Mouse (Mus musculus) kidney, adult 9 months (tissue): ENCODE measurements at regions not wholly inside any gene's neighbourhood (a gene's known extent, or its start where the extent isn't known, plus 50 kb on each side); places are given as distances from the start of the nearest gene placed in this dataset.

Source experiments
- DNase-seq: peaks from one replicate; pipeline ENCODE4 v3.0.0; 2022

GRCm38 (mm10) chr12:109662179-109662578 is 62.0 kb upstream of the Rtl1 start:
- DNase-seq = no peak

DNA sequence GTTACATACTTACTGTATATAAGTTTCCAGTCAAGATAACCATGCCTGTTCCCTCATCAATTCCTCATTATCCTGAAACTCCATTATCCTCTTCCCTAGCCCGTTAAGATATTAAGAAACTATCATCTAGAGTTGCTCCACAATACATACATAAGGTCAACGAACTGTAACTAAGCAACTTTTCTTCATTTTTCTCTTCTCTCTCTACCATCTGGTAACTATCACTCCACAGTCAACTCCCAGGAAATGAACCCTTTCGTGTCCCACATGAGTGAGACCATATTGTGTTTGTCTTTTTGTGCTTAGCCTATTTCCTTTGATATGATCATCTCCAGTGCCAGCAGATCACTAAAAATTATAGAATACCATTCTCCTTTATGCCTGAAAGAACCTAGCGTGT is 74.6 kb upstream of the Rtl1 start:
- no peak for DNase-seq

DNA sequence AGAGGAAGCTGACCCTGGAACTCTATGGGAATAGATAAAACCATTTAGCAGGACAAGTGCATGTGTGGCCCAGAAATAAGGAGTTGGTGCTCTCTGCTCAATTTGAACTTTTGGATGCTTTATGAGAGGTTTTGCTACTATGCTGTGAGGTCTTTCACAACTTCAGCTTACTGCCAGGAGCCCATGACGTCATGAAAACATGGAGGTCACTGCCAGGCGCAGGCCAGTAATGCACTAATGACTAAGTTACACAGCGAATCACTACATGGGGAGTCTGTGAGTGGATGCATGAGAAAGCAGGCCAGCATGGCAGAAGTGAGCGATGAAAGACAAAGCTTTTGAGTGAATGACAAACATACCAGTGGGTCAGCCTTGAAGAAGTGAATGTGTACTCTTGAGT is 93.9 kb upstream of the Rtl1 start:
- no peak for DNase-seq

GRCm38 (mm10) chr12:109694801-109695430 is 94.8 kb upstream of the Rtl1 start:
- DNase-seq = no peak

- DNase-seq = no peak
These were observed 106.7 kb upstream of the Rtl1 start for GRCm38 (mm10) chr12:109706820-109707219.

- DNase-seq = no peak
These were observed 109.5 kb upstream of the Rtl1 start for GRCm38 (mm10) chr12:109709661-109710060.

DNA sequence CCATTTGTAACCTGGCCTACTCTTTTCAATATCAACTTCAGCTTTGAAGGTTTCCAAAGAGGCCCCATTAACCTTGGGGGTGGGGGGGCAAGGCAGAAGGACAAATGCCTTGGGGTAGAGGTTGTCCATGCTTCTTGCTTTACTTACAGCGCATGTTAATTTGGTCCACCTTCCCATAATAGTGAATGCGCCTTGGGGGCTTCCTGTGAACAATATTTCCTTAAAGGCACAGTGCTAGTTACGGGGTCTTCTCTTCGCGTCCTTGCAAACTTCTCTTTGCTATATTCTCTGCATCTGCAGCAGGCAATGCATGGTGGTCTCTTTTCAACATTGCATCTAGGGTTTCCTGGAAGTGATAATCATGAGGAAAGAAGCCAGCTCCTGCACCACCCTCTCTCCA is 111.3 kb upstream of the Rtl1 start:
- DNase-seq = no peak

DNA sequence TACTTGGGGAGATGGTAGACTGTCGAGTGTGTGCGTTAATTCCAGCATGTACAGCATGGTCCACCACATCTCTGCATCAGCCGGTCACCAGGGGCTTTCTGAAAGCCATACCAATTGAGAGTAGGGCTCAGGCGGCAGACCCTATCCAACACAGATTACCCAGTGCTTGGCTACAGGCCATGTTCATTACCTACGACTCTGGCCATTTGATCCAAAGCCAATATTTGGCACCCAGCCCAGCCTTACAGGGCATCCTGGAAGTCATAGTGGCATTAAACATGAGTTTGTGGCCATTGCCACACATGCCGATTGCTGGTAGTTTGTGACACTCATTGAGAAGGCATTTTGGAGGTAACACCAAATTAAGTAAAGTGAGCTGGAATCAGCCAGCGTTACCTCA is 111.8 kb upstream of the Rtl1 start:
- DNase-seq = no peak

DNA sequence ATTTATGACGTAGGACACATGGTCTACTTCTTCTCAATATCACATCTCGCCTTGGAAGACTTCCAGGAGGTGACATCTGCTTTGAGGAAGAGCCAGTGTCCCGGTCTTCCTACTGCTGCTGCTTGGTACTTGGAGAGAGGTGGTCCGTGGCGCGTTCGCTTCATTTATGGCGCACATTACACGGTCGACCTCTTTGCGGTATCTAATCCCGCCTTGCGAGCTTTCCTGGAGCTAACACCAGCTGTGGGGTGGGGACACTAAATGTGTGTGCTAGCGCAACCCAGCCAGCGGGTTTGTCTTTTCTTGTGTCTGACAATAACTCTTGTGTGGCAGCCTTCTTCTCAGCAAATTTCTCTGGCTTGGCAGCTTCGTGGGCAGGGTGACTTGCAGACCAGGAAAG is 112.3 kb upstream of the Rtl1 start:
- DNase-seq = no peak

- no peak for DNase-seq
These were observed 112.9 kb upstream of the Rtl1 start for GRCm38 (mm10) chr12:109713041-109713440.

DNA sequence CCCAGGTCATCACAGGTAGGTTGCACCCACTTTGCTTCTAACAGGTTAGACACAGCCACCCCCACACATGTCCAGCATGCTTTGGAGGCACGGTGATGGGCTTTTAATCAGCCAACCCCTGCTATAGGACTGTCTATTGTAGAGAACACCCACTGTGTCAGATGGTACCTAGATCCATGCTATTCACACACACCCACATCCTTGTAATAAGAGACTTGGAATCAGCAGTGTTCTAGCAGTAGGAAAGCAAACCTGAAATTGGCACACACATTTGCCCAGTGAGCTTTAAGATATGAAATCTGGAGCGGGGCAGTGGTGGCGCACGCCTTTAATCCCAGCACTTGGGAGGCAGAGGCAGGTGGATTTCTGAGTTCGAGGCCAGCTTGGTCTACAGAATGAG is 113.9 kb upstream of the Rtl1 start:
- DNase-seq = no peak

DNA sequence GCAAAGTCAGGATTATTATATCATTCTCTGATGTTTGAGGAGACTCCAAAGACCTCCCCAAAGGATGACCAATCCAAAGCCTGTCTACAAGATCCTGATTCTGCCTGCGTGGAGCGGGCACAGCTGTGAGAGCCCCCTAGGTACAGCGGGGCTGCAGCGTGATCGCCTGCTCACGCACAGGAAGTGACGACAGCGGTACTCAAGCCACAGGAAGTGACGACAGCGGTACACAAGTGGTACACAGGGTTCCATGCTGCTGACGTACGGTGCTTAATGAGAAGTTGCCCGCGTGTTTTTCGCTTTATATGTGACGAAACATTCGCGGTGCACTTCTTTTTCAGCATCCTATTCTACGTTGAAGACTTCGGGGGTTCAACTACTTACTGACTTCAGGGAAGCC is 116.9 kb upstream of the Rtl1 start:
- DNase-seq = no peak

DNA sequence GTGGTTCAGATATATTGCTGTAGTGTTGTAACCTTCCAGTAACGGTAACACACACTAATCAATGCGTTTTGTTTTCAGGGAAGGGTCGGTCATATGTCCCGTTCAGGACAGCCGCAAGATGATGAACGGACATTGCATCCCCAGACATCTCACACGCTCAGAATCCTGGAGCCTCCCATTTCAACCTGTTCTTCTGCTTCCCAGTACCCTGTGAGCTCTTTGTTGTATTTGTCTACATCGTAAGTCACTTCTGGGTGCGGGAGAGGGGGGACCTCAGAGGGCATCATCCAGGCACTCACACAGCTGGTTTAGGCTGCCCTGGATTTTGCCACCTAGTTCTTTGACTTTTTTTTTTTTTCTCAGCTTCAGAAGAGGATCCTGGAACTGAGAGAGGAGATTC is 117.9 kb upstream of the Rtl1 start:
- DNase-seq = no peak

DNA sequence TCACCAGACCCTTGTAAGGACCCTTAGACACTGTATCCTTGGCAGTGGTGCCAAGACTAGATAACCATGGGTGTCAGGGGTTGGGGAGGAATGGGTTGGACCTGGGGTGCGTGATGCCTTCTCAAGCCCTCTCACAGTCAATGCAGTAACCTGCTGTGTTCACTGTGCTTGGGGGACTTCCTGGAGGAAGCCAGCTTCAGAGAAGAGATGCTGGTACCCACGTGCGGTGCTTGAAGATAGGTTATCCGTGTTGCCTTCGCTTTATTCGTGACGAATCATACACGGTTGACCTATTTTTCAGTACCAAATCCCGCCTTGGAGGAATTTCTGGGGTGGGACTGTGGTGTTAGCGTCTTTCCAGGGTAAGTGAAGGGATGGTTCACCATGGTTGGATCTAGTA is 138.1 kb upstream of the Rtl1 start:
- DNase-seq = no peak

- no peak for DNase-seq
These were observed 138.8 kb upstream of the Rtl1 start for GRCm38 (mm10) chr12:109738911-109739310.

DNA sequence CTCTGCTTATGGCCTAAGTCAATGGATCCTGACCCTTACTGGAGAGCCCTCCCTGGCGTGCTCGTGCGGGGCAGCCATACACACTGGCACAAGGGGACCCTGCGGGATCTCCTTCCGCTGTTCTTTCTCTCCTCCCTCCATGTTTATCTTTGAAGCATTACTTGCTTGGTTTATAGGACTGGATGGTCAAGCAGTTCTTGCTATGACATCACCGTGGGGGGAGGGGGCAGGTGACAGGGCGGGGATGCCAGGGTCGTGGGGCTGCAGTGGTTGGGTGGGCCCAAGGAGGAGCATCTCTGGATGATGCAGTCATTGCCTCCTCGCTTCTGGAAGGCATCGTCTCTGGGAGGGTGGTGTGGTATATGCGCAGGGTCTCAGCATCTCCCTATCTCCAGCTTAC is 142.4 kb upstream of the Rtl1 start:
- no peak for DNase-seq

DNA sequence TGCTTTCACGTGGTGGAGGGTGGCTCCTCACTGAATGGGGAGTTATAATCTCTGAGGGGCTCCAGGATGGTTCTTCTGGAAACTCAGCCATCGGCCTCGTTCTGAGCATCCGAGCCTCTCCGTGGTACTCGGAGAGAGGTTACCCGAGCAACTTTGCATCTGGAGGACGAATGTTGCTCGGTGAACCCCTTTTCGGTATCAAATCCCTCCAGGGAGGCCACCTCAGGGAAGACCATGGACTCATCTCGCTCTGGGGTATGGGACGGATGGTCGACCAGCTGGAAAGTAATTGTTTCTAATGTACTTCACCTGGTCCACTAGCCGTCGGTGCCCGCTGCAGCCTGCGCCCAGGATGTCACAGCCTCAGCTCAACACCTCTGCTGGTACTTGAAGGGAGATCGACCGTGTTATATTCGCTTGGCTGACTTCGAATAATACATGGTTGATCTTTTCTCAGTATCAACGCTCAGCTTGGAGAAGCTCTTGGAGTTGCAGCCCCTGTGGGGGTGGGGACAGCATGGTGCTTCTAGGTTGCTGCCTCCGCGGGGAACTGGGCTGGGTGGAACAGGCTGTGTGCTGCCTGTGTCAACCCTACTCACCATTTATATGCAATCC is 143.0 kb upstream of the Rtl1 start:
- DNase-seq = no peak

DNA sequence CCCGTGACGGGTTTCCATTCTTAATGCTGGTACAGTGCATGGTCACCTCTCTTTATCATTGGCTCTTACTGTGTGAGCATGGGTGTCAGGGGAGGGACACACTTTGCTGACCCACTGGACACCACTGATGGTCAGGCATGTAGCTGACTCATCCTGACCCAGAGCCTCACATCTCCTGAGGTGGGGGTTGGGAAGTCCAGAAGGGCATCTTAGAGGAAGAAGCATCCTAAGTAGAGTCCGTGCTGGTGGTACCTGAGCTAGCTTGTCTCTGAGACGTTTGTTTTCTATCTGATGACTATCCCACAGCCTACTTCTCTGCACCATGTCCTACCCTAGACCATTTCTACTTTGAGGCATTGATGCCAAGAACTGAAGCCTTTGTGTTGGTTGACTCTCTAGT is 144.1 kb upstream of the Rtl1 start:
- DNase-seq = no peak

- no peak for DNase-seq
These were observed 145.8 kb upstream of the Rtl1 start for GRCm38 (mm10) chr12:109745731-109746484.

- DNase-seq = no peak
These were observed 147.1 kb upstream of the Rtl1 start for GRCm38 (mm10) chr12:109747201-109747600.

- no peak for DNase-seq
These were observed 147.6 kb upstream of the Rtl1 start for GRCm38 (mm10) chr12:109747776-109748175.

DNA sequence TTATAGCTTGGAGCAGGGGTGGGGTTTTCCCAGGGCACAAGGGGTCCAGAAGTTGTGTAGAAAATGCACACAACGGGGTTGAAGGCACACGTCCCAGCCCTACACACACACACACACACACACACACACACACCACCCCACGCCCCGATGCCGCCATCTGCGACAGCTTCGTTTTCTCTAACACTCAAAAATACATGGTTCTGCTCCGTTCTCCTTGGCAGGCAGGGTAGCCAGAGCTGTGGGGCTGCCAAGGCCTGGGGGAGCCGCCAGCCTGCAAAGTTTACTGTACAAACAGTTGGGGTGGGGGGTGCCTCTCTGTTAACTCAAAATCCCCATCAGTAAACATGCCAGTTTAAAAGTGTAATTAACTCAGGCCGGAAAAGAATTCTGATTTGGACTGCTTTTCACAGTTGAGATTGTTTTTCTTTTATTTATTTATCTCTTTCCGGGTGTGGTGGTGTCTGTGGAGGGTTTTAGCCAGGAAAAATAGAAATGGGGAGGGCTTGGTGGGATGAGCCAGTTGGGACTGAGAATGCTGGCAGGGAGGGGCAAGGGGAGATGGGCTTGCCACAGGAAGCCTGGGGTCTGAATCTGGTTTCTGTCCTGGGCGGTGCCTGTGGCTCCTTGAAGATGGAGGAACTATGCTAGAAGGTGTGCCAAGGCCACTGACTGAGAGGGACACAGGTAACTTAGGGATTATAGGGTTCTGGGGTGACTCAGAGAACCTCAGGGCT is 148.4 kb upstream of the Rtl1 start:
- DNase-seq = no peak

DNA sequence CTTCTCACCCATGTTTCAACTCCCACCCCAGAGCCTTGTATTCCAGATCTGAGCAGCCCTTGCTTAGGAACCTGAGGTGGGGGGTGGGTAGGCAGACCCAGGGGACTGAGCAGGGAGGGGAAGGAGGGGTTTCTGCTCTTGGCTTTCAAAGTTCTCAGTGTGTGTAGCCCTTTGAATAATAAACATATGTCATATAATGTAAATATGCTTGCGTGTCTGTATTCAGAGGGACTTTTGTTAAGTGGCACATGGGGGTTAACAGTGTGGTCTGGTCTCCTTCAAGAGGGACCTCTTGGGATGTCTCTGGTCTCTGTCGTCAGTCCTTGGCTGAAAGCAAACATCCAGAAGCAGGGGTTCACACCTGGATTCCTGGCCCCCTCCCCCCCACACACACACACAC is 149.1 kb upstream of the Rtl1 start:
- no peak for DNase-seq

- no peak for DNase-seq
These were observed 149.6 kb upstream of the Rtl1 start for GRCm38 (mm10) chr12:109749711-109750243.
